Mouse (Mus musculus) neutrophil, adult 5-6 weeks (primary cell): ENCODE data around the gene Kank1. TPM values are rescaled to one million over a fixed set of nuclear protein-coding genes. Genes with fewer than 3 reads are reported as not detected.
"Not testable (repeated sequence)": the region's sequence is repeated elsewhere in the genome, so short reads cannot be mapped to it uniquely, and the experiment has no call there.

Experiments used
- ATAC-seq: fragments of 151-379, 151-347 bp; 2 replicates; pipeline ENCODE4 v1.8.0; 2017; ENCODE audit warnings: mild to moderate bottlenecking, moderate TSS enrichment; ENCODE audit not compliant: insufficient number of reproducible peaks, poor library complexity, low FRiP score, severe bottlenecking; ENCODE audit errors: extremely low read depth
- total RNA-seq: library from RNA; stranded (forward); fragments of 200-1000 nt; gene quantifications from 2 replicates; pipeline ENCODE4 v1.2.3, GENCODE M21; 2017

Gene Kank1
- total RNA-seq, 1 experiment from 2014 or later = not detected

- no peak for ATAC-seq
Observed at GRCm38 (mm10) chr19:25447373-25447772, 210.6 kb downstream of the Kank1 start.

DNA sequence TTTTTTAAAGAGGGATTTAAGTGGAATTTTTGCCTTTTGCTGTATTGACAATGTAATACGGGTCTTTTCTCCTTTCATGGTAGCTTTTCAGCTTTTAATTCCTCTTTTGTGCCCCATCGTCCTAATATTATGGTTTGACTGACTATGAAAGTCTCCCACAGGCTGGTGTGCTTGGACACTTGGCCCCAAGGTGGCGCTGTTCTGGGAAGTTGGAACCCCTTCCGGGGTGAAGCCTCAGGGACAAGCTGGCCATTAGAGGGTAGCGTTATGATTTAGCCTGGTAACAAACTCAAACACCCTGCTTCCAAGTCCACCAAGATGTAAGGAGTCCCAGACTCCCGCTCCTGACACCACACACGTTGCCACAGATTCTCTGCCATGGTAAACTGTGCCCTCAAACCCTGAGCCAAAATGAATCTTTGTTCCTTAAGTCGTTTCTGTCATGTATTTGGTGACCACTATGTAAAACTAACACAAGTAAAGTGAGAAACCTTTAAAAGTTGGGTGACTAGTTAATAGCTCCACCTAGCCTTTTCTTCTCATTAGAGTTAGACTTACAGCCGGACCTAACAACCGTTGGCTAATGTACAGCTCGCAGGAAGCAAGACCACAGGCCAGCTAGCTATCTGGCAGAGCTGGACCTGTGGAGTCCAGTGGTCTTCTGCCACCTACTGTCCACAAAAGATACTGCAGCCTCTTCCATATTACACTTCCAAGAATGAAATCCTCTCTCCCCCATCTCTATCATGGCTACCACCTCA, 214.3 kb downstream of the Kank1 start:
- no peak for ATAC-seq

DNA sequence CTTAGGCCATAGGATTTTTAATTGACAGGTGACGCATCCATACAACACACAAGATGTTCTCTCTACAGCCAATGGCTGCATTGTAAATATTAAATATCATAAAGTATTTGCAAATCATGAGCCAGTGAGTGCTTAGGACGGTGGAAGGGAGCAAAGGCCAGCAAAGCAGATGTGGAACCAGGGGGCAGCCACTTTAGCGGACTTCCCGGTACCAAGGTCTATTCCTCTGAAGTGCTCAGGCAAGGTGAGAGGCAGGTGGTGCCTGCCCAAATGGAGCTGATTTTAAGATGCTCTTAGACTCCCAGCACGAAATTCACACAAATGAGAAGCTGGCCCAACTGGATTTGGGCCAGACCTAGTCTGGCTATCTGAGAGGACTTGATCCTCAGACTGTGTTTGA, 216.4 kb downstream of the Kank1 start:
- ATAC-seq = no peak

- no peak for ATAC-seq
Observed at GRCm38 (mm10) chr19:25460760-25461159, 224.0 kb downstream of the Kank1 start.

- ATAC-seq = no peak
Observed at GRCm38 (mm10) chr19:25461553-25462320, 225.0 kb downstream of the Kank1 start.

GRCm38 (mm10) chr19:25475806-25476205, 239.0 kb downstream of the Kank1 start:
- ATAC-seq = not testable (repeated sequence)

DNA sequence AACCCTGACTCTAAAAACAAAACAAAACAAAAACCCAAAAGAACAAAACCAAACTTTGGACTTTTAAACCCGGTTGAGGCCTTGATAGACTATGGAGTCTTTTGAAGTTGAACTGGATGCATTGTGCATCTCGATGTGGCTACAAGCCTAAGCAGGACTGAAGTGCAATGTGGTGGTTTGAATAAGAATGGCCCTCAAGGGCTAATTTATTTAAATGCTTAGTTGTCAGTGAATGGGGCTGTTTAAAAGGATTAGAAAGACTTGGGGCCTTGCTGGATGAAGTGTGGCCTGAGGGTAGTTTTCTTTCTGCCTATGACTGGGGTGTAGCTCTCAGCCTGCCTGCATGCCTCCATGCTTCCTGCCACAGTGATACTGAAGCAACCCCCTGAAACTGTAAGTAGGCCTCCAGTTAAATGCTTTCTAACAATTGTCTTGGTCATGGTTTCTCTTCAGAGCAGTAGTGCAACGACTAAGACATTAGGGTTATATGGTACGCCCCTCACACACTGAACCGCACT, 242.4 kb downstream of the Kank1 start:
- no peak for ATAC-seq

GRCm38 (mm10) chr19:25480820-25481219, 244.0 kb downstream of the Kank1 start:
- ATAC-seq = no peak

Other genes starting within 250 kb of the Kank1 start
- gene Dock8, start 237.4 kb upstream of the Kank1 start, total RNA-seq = 140 and 149 TPM in 2 replicates